Mouse (Mus musculus): ENCODE results near the gene Gls.

Gene Gls

DNA sequence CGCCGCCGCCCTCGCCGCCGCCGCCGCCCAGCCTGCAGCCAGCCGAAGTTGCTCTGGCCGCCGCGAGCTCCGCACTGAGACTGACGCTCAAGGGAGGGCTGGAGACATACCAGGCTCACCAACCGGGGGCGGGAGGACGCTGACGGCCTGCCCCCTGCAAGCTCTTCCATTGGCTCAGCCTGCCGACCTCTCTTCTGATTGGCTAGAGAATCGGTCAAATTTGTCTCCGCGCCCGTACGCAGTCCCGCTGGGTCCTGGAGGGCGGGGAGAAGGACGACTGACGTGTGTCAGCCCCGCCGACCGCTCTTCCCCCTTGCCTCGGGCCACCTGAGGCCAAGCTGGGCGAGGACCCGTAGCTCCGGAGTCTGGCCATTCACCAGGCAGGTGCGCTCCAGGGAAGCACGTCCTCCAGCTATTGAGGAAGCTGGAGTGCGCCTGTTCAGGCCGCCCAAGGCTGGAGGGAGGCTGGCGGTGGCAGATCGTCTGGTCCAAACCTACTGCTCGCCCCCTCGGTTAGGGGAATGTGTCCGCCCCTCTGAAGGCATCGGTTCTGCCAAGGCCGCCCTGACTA lies at the start of gene Gls:
Gls (minus strand) TSS at position 90 of the 571 bp plus-strand sequence.
- peak; percentile 90 to 95 for DNase-seq (ENCODE audit: low read depth in 1 of 2, low spot score in 2 of 2)

DNA sequence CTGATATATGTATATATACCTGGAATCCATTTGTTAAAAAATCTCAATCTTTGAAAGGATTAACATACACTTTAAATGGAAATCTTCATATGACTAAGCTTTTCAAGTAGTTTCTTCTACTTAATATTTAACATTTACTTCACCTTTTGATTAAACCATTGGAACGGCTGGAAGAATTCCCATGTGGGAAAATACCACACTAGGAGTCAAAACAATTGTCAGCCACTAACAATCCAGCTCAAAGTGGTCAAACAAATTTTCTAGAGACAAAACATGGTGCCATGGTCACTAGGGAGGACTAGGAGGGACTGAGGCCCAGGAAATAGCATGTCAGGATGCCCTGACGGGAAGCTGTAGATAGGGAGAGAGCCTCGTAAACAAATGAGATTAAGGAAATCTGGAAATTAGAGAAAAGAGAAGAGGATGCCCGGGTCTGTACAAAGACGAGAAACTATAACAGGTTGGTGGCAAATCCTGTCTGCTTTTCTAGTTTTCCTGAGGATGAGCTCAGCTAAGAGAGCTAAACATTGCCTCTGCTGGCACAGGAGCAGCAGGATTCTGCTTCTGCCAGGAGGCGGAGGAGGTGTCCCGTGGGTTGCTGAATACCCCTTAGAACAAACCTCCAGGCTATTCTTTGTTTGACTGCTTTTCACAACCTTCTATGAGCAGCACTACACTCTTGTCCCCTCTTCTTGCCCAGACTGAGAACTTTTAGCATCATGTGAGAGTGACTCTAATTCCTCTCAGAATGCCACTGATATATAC lies 47.0 kb upstream of the Gls start:
- no peak for DNase-seq (ENCODE audit: low read depth in 1 of 2, low spot score in 2 of 2)

DNA sequence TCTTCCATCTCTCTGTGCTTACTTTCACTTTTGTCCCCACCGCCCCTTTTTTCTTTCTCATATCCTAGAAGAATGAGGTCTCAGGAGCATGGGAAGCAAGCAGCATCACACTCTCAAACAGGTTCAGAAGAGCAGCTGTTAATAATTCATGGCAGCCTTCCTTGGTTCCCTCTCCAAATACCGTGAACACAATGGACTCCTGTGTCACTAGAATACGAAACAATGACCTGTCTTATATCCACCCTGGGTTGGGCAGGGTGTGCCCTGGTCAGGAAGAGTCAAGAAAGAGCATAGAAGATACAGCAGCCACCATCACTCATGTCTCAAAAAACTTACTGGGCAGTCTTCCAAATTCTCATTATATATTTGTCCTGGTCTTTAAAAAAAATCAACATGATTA lies 46.3 kb upstream of the Gls start:
- no peak for DNase-seq (ENCODE audit: low read depth in 1 of 2, low spot score in 2 of 2)

GRCm38 (mm10) chr1:52278073-52278472 lies 45.0 kb upstream of the Gls start:
- DNase-seq (ENCODE audit: low read depth in 1 of 2, low spot score in 2 of 2), result no peak

DNA sequence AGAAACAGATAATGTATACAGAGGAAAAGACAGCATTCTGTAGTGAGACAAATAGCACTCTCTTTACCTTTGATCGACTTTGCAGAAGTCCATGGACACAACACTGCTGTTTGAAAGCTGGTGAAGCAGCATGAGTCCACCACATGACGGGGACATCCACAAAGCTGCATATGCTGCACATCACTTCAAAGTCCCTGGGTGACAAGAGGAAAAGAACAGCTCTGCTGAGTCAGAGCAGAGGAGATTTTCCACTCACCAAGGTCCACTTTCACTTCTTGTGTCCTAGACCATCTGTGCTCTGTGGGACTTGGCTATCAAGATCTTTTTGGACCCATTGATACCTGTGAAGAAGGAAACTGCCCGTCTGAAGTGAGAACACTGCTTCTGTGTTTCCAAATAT lies 41.2 kb upstream of the Gls start:
- peak in 1 of 2 experiments; percentile 1 for DNase-seq (ENCODE audit: low read depth in 1 of 2, low spot score in 2 of 2)

DNA sequence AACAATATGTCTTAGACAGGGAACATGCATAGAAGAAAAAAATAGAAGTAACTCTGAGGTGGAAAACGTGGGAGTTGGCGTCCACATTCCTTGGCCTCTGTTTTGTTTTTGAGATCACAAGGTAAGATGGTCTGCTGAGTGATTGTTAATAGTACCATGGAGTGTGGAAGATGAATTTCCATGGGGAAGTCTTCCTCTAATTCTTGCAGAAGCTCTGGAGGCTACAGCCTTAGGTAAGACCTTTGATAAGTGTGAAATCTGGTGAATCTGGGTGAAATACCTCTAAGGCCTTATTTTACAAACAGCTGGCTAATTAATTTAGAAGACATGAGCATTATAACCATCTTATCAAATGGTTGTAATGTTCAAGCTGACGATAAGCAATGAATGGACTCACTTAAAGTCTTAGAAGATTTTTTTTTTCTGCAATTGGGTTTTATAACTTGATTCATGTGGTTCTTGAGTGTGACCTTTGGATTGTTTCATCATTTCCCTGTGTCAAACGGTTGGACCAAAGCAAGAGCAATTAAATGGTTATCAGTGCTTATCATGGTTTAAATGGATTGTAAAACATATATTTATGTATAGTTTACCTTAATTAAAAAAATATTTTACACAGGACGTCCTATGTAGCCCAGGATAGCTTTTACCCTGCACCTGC lies 39.1 kb upstream of the Gls start:
- no peak for DNase-seq (ENCODE audit: low read depth in 1 of 2, low spot score in 2 of 2)

DNA sequence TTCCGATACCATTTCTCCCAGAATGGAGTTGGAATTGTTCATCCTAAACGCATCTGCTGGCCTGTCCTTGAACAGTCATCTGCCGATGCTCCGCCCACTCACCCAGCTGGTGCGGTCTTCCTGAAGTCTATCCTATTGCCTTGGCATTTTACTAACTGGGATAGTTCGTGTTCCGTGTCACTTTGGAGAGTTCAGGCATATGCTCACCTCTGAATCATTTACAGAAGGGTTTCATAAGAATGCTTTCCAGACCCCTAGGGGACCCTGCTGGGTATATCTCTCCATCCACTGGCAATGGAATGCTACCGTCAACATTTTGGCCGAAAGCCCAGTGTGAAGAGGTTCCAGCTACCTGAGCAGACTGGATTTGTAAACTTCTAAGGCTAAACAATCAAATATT lies 37.3 kb upstream of the Gls start:
- DNase-seq (ENCODE audit: low read depth in 1 of 2, low spot score in 2 of 2), result no peak

DNA sequence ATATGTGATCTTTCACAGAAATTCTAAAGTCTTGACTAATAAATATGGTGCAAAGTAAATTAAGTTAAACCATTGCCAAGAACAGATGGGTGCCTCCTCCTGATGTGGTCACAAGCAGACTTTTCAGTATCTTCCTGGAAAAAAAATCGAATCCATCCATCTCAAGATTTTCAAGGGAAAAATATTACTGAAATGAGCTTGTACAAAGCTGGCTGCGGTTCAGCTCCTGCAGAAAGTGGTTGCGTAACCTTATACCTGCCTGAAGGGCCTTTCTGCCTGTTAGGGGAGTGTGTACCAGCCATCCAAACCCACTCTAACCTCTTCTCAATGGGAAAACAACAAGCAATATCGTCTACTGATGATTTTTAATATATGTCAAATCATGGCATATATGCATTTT lies 36.6 kb upstream of the Gls start:
- DNase-seq (ENCODE audit: low read depth in 1 of 2, low spot score in 2 of 2), result no peak

- no peak for DNase-seq (ENCODE audit: low read depth in 1 of 2, low spot score in 2 of 2)
Measured at GRCm38 (mm10) chr1:52268006-52268405, 35.0 kb upstream of the Gls start.

DNA sequence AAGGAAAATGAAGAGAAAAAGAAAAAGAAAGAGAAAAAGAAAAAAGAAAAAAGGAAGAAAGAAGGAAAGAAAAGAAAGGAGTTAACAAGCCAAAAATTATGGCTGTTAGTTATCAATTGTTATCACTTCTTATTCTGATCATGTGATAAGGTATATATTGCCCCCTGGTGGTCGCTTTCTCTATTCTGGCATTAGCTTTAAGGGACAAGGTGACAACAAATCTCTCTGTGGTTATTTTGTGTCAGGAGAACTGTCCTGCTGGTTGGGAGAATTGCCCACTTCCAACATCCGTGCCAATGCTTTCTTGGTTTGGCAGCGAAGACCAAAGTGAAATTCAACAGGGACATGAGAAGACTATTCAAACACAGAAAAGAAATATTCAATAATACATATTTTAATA lies 34.6 kb upstream of the Gls start:
- DNase-seq (ENCODE audit: low read depth in 1 of 2, low spot score in 2 of 2), result peak in 1 of 2 experiments; percentile 19

DNA sequence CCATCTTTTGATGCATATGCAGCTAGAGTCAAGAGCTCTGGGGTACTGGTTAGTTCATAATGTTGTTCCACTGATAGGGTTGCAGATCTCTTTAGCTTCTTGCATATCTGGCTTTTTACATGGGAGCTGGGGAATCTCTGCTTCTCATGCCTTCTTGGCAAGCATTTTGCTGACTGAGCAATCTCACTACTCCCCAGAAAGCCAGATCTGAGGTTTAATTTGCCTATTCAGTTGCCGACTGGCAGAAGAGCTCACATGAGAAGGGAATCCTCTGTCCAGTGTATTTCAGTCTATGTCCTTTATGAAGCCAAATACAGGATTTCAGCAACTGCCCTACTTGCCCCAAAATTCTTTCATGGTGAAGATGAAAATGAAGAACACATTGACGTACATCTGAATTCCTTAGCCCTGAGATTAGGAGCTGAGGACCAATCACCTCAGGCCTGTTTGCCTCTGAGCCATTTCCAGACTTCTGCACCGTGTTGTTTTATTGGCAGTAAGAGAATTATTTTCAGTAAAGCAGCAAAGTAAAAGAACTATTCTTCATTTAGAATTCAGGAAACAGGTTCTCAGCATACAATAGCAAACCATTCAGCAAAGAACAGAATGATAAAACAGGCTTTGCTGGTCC lies 33.0 kb upstream of the Gls start:
- no peak for DNase-seq (ENCODE audit: low read depth in 1 of 2, low spot score in 2 of 2)

- DNase-seq (ENCODE audit: low read depth in 1 of 2, low spot score in 2 of 2), result no peak
Measured at GRCm38 (mm10) chr1:52264290-52264689, 31.3 kb upstream of the Gls start.

DNA sequence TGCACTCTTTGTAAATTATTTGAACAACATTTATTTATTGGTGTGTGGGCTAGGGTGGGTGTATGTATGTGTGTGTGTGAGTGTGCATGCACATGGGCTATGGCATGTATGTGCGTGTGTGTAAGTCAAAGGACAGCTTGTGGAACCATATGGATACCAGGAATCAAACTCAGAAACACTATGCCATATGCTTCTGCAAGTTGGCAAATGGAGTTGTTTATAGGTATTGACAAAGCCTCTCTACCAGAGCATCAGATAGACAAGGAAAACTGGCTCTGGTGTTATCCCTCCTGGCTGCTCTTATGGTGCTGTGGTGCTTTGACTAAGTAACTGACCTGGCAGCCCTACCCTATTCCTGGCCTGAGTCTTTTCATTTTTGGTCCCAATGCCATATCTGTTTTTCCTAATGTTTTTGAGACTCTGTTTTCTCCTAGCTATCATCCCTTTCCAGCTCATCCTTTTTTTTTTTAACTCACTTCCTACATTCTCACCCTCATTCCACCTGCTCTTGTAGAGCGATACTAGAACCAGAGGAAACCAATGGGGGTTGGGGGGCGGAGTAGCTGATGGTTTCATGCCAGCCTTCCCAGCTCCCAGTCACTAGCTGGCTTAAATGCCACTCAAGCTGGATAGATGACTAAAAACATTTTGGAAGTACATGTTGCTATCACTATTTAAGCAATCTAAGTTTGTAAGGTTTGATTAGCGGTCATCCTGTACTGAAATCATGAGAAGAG lies 27.5 kb upstream of the Gls start:
- no peak for DNase-seq (ENCODE audit: low read depth in 1 of 2, low spot score in 2 of 2)

- no peak for DNase-seq (ENCODE audit: low read depth in 1 of 2, low spot score in 2 of 2)
Measured at GRCm38 (mm10) chr1:52258006-52258749, 25.1 kb upstream of the Gls start.

- DNase-seq (ENCODE audit: low read depth in 1 of 2, low spot score in 2 of 2), result no peak
Measured at GRCm38 (mm10) chr1:52256916-52257315, 23.9 kb upstream of the Gls start.

GRCm38 (mm10) chr1:52256194-52256593 lies 23.2 kb upstream of the Gls start:
- DNase-seq (ENCODE audit: low read depth in 1 of 2, low spot score in 2 of 2), result no peak

DNA sequence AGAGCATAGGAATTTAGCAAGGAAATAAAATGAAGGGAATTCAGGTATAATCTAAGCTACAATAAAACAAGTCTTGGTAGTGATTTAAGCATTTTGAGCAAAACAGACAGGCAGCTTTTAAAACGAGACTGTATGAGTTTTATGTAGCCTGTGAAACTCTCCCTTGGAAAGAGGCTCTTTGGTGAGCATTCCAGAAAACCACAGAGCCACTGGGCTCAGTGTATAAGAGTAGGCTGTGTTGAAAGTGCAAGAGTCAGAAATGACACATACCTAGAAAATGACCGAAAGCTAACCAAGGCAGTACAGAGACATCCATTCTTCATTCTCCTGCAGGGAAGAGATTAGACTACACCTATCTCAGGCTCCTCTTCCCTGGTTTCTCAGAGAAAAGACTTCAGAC lies 21.4 kb upstream of the Gls start:
- no peak for DNase-seq (ENCODE audit: low read depth in 1 of 2, low spot score in 2 of 2)

DNA sequence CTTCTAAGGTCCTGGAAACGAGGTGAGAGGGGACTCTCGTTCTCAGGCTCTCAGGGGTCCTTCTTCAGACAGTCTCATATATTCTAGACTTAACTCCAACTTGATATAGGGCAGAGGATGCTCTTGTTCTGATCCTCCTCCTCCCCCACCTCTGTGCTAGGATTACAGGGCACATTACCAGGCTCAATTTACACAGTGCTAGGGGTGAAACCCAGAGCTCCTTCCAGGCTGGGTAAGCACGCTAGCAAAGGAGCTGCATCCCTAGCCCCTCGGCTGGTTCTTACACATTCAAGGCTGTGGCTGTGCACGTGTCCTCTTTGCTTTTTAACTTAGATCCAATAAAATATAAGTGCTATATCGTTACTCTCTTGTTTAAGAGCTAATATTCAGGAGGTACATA lies 20.4 kb upstream of the Gls start:
- DNase-seq (ENCODE audit: low read depth in 1 of 2, low spot score in 2 of 2), result no peak

- DNase-seq (ENCODE audit: low read depth in 1 of 2, low spot score in 2 of 2), result no peak
Measured at GRCm38 (mm10) chr1:52252447-52252846, 19.4 kb upstream of the Gls start.

- DNase-seq (ENCODE audit: low read depth in 1 of 2, low spot score in 2 of 2), result no peak
Measured at GRCm38 (mm10) chr1:52251038-52251735, 18.2 kb upstream of the Gls start.
